Mouse (Mus musculus) layer of hippocampus, postnatal 36 days (tissue): ENCODE measurements around the gene Hist1h2af. TPM values are rescaled to one million over a fixed set of nuclear protein-coding genes. Genes with fewer than 3 reads are reported as not detected.
"Not testable (repeated sequence)": the region's sequence is repeated elsewhere in the genome, so short reads cannot be mapped to it uniquely, and the experiment has no call there.

ENCODE experiments used
- DNase-seq, 2 experiments: peaks; one replicate each; pipeline ENCODE4 v3.0.0; 2022
- total RNA-seq, 2 experiments: library from RNA; stranded (reverse); gene quantifications; 2 replicates each; pipeline ENCODE4 v1.2.3; 2021

The Hist1h2af gene
- total RNA-seq, 2 experiments from 2014 or later: 12.2 to 14.4 TPM

DNA sequence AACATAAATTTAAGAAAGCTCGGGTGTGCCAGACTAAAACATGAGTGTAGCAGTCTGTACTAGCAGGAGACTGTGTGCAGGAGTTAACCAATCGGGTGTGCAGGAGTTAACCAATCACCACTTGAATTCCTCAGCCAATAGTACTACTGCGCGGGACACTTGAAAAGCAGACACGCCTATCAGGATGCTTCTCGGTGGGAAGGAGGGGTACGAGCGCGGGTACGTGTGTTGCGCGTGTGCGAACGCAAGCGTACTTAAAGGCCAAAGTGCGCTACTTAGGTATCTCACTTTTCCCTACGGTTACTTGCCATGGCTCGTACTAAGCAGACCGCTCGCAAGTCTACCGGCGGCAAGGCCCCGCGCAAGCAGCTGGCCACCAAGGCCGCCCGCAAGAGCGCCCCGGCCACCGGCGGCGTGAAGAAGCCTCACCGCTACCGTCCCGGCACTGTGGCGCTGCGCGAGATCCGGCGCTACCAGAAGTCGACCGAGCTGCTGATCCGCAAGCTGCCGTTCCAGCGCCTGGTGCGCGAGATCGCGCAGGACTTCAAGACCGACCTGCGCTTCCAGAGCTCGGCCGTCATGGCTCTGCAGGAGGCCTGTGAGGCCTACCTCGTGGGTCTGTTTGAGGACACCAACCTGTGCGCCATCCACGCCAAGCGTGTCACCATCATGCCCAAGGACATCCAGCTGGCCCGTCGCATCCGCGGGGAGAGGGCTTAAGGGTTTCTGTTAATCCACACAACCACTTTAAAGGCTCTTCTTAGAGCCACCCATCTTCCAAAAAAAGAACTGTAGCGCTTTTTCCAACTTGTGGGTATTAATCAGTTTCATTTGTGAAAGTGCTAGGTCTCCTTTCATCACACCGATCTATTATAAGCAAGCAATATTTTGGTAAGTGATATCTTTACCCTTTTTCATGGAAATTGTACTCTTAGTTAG, 1.7 kb downstream of the Hist1h2af start, which contains the start of gene Hist1h3g:
TSS of gene Hist1h3g (plus strand) at position 286 of the 939 bp plus-strand sequence.
- peak; percentile 86 to 87 for DNase-seq

GRCm38 (mm10) chr13:23536076-23536822, 2.5 kb downstream of the Hist1h2af start:
- no peak for DNase-seq

DNA sequence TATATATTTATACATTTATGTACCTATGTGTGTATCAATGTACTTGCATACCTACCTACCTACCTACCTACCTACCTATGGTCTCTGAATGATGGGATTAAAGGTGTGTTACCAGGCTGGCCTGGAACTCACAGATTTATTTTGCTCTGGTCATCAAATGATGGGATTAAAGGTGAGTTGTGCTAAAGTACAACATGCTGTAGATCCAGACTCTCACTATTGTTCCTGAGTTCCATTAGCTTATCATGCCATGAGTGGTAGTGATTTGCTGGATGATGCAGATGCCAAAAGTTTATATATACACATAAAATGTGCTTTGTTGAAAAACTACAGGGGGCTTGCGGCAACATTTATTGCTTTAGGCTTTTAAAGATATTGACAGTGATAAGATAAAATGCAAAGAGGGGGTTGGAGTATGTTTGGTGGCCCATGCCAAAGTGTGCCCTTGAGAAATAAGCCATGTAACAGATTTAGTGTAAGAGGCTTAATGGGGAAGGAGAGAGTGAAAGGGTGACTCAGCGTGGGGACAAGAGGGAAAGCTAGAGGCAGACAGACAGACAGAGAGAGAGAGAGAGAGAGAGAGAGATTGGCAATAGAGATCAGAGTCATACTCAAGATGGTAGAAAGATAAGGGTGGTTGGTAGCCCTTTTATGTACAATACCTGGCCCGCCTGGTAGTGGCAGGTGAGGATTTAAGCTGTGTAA, 3.5 kb downstream of the Hist1h2af start:
- DNase-seq: no peak

DNA sequence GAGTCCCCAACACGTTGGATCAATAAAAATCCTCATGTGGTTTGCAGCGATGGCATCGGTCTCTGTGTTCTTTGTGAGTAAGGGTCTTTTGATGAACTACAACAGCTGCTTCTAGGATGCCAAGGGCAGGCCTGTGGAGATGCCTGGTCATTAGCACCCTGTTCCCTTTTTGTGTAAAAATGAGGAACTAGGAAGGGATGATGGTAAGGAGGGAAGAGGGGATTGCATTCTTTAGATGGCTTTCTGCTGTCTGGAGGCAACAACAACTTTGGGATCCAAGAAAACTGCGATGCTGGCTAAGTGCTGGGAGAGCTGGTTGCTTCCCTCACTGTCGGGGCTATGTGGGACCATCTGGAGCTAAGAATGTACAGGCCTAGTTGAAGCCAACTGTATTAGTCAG, 4.5 kb downstream of the Hist1h2af start:
- no peak for DNase-seq

GRCm38 (mm10) chr13:23539821-23540220, 6.1 kb downstream of the Hist1h2af start:
- not testable (repeated sequence) for DNase-seq

GRCm38 (mm10) chr13:23541497-23541896, 7.8 kb downstream of the Hist1h2af start:
- DNase-seq: no peak

DNA sequence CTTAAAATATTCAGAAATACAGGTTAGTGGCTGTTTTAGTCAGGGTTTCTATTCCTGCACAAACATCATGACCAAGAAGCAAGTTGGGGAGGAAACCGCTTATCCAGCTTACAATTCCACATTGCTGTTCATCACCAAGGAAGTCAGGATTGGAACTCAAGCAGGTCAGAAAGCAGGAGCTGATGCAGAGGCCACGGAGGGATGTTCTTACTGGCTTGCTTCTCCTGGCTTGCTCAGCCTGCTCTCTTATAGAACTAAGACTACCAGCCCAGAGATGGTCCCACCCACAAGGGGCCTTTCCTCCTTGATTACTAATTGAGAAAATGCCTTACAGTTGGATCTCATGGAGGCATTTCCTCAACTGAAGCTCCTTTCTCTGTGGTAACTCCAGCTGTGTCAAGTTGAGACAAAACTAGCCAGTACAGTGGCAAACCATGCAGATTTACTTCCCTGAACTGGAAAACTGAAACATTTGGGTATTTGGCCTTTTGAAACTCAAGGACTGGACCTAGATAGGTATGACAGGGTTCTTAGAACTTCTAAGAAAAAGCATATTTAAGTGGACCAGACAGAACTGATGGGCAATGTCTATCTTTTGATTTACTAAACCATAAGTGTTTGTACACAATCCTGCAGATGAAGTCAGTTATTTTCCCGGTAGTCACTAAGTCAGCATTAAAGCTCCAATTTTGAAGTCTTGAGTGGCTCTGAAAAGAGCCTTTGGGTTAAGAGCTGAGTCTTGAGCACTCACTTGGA, 8.7 kb downstream of the Hist1h2af start:
- not testable (repeated sequence) for DNase-seq

GRCm38 (mm10) chr13:23542999-23543607, 9.4 kb downstream of the Hist1h2af start, which contains the start of gene Hist1h2bh:
TSS of gene Hist1h2bh (minus strand) at chr13:23543392.
- peak; percentile 50 to 53 for DNase-seq

DNA sequence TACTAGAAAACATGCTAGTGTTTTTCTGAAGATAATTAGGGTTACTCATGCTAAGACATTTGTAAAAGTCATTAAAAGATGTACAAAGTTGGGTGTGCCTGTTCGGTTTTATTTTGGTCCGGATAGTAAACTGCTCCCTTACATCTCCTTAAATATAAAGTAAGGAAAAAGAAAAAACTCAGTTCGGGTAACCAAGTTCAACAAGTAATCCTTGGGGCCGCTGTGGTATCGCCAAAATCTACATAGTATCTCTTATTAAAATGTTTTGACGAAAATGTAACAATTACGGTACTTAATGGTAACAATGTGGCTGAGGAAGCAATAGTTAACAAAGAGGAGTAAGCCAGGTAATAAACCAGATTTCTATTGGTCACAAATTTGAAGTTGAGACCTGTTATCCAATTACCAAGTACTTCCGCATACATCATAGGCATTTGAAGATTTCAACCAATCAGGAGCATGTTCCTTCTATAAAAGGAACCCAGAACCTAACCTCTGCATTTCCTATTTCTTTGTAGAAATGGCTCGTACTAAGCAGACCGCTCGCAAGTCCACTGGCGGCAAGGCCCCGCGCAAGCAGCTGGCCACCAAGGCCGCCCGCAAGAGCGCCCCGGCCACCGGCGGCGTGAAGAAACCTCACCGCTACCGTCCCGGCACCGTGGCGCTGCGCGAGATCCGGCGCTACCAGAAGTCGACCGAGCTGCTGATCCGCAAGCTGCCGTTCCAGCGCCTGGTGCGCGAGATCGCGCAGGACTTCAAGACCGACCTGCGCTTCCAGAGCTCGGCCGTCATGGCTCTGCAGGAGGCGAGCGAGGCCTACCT, 10.5 kb downstream of the Hist1h2af start, which contains the start of gene Hist1h3f:
TSS of gene Hist1h3f (plus strand) at position 88 of the 822 bp plus-strand sequence.
- peak; percentile 68 to 79 for DNase-seq

DNA sequence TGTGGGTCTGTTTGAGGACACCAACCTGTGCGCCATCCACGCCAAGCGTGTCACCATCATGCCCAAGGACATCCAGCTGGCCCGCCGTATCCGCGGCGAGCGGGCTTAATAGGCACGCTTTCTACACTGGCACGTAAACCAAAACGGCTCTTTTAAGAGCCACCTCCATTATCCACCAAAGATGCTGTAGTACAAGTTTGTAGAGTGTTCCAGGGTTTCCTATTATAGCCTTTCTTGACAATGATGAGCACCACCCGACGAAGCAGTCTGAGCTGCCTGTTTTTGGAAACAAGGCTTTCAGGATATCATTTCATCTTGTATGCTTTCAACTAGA, 11.0 kb downstream of the Hist1h2af start:
- DNase-seq: not testable (repeated sequence)

- no peak for DNase-seq
These were observed 13.0 kb downstream of the Hist1h2af start for GRCm38 (mm10) chr13:23546694-23547093.

DNA sequence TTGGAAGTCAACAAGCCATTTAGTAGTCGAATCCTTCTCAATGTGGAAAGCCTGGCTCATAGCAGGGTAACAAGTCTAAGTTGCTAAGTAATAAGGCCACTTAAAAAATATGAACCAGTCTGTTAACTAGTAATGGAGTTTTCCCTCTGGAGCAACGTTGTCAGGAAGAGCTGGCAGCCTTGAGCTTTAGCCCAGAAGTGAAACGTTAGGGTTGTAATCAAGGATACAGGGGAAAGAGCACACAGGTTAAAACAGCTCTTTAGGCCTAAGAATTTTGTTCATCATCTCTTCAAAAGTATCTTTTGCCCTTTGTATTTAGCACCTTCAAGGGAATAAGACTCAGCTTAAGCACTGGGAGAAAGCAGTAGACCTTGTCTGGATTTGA, 17.0 kb downstream of the Hist1h2af start:
- DNase-seq: no peak

- peak; percentile 89 for DNase-seq
These were observed 17.6 kb downstream of the Hist1h2af start, which contains the start of gene Hist1h4f for GRCm38 (mm10) chr13:23551146-23551834. TSS of gene Hist1h4f (minus strand) at chr13:23551648.

- no peak for DNase-seq
These were observed 18.5 kb downstream of the Hist1h2af start for GRCm38 (mm10) chr13:23551931-23552914.

DNA sequence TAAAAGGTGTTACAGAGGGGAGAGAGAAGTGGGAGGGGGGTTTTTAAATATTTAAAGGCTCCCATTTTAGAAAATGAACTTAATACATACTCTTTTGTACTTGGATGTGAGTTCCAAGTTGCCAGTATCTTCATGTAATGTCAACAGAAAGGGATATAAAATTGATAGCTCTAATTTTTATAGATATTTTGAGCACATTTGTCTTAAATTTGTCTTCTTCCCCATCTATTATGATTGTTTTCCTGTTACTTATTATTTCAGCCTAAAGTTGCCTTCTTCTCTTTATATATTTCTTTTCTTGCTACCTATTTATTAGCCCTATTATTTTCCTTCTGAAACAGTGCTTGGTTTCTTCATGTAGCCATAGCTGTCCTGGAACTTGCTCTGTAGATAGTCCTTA, 19.3 kb downstream of the Hist1h2af start, which contains the start of gene Hist1h1d:
TSS of gene Hist1h1d (plus strand) at position 301 of the 400 bp plus-strand sequence.
- no peak for DNase-seq

DNA sequence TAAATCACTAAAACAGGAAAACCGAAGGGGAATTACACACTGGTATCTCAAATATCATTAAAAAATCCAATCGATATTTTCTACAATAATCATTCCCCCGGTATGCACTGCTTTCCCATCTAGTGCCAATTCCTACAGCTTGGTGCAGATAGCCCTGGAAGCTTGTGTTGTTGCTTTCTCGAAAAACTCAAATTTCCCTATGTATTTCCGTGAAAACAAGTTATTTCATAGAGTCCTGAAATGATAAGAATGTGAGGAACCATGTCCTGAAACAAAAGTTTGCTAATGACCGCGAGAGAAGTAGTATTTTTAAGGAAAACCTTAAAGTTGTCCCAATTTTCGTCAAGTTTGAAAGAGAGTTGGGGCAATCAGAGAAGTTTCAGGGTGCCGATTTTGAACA, 20.7 kb downstream of the Hist1h2af start:
- no peak for DNase-seq

DNA sequence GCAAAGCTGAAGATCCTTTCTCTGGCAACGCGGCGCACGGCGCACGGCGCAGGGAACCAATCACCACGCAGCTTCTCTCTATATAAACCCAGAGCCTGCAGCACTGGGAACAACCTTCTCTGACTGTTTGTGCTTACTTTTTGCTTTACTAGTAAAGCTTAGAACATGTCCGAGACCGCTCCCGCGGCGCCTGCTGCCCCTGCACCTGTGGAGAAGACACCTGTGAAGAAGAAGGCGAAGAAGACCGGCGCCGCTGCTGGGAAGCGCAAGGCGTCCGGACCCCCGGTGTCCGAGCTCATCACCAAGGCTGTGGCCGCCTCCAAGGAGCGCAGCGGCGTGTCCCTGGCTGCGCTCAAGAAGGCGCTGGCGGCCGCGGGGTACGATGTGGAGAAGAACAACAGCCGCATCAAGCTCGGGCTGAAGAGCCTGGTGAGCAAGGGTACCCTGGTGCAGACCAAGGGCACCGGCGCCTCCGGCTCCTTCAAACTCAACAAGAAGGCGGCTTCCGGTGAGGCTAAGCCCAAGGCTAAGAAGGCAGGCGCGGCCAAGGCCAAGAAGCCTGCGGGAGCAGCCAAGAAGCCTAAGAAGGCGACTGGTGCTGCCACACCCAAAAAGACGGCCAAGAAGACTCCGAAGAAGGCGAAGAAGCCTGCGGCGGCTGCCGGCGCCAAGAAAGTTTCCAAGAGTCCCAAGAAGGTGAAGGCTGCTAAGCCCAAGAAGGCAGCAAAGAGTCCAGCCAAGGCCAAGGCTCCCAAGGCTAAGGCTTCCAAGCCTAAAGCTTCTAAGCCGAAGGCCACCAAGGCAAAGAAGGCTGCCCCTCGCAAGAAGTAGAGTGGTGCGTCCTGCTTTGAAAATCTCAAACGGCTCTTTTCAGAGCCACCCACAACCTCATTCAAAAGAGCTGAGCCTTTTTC, 21.5 kb downstream of the Hist1h2af start:
- DNase-seq: peak; percentile 70 to 81
